Mouse (Mus musculus) ovary, postnatal 14 days (tissue): ENCODE measurements at regions not wholly inside any gene's neighbourhood (a gene's known extent, or its start where the extent isn't known, plus 50 kb on each side); places are given as distances from the start of the nearest gene placed in this dataset.
"Not testable (repeated sequence)": the region's sequence is repeated elsewhere in the genome, so short reads cannot be mapped to it uniquely, and the experiment has no call there.

Experiments used
- DNase-seq: peaks from one replicate; pipeline ENCODE4 v3.0.0; 2022; ENCODE audit warnings: low spot score

DNA sequence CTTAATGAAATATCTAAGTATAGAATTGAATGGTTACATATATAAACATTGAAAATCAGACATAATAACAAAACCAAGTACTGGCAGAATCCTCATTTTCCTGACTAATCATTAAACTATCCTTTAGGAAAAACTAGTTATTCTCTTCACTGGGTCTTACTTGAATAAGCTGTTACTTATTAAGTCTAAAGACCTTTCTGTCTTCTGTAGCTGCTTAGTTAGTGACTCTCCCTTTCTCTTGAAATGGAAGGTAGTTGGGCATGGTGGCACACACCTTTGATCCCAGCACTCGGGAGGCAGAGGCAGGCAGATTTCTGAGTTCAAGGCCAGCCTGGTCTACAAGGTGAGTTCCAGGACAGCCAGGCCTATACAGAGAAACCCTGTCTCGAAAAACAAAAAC, 135.9 kb upstream of the Abcb5 start:
- not testable (repeated sequence) for DNase-seq

DNA sequence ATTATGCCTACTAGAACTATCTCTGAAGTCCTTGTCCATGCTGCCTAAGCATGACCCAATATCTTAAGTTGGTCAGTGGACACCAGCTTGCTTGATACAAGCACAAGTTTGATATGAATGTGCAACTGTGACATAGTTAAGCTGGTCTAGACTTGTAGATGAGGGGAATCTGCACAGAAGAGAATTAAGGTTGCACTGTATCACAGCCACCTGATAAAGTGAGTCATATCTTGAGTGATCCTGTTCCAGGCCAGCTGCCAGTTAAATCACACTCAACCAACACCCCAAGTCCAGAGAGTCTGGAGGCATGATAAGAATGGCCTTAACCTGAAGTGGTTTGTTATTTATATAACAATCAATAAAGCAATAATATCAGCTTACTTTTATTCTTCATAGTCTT, 133.5 kb upstream of the Abcb5 start:
- DNase-seq, result no peak

- no peak for DNase-seq
Measured at GRCm38 (mm10) chr12:119097814-119098213, 131.6 kb upstream of the Abcb5 start.

GRCm38 (mm10) chr12:119094314-119094713, 128.1 kb upstream of the Abcb5 start:
- no peak for DNase-seq

- peak; percentile 3 for DNase-seq
Measured at GRCm38 (mm10) chr12:119093402-119093801, 127.2 kb upstream of the Abcb5 start.

DNA sequence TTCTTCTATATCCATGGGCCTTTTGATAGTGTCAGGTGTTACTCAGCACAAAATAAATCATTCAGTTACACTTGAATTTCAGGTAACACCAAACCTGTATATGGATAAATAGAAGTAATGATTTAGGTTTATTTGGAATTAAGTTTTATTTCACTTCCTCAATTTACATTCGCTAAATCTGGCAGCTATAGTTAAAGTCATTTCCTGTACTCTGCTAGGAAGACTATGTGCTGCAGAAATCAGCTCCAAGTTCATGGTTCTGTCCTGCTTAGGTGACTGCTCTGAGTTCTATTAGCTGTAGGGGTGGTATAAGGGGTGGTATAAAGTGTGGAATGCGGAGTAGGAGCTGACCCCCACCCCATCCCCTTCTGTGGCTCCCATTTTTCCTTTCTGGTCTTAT, 123.1 kb upstream of the Abcb5 start:
- DNase-seq, result no peak

DNA sequence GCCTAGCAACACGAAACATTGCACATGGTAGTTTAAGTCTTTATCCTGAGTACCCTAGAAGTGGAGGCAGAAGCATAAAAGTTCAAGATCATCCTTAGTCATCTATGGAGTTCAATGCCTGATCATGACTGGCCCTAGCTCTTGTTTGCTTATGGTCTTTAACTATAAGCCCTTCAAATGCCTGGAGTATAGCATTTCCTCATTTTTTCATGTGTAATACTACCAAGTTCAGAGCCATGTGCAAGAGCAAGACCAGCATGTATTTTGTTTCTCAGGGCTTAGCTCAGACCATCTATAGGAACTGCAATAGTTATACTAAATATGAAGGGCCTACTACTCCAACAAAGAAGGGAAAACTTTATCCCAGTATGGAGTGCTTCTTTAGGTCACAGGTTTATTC, 122.4 kb upstream of the Abcb5 start:
- DNase-seq, result no peak

DNA sequence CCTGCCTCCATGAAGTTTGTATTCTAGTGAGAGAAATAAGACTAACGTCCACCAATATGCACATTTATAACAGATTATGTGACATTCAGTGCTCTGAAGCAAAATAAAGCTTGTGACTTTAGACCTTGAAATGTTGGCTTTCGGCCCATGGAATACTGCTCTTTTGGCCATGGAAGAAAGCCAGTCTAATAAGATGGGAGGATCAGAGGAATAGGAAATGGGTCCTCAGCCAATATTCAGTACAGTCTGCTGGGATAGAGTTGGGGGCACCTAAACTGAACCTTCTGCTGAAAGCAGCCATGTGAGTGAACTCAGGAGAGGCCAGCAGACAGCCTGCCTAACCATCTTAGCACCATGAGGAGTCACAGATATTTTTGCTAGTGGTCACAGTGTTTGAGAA, 118.6 kb upstream of the Abcb5 start:
- DNase-seq, result peak; percentile 3

DNA sequence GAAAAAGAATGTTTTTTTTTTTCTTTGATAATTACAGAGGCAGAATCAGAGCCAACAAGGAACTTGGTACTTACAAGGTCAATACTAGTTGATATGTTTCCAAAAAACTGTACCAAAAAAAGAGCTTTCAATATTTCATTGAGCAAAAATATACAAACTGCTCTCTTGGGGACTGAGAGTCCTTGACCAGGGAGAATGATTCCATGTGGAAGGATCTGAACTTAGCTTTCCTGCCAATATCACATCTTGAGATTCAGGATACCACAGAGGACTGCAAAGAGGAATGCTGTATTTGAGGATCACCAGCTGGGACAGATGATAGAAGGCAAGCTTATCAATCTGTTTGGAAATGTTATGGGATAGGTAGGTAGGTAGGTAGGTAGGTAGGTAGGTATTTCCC, 116.6 kb upstream of the Abcb5 start:
- no peak for DNase-seq

GRCm38 (mm10) chr12:119075825-119076224, 109.6 kb upstream of the Abcb5 start:
- no peak for DNase-seq

DNA sequence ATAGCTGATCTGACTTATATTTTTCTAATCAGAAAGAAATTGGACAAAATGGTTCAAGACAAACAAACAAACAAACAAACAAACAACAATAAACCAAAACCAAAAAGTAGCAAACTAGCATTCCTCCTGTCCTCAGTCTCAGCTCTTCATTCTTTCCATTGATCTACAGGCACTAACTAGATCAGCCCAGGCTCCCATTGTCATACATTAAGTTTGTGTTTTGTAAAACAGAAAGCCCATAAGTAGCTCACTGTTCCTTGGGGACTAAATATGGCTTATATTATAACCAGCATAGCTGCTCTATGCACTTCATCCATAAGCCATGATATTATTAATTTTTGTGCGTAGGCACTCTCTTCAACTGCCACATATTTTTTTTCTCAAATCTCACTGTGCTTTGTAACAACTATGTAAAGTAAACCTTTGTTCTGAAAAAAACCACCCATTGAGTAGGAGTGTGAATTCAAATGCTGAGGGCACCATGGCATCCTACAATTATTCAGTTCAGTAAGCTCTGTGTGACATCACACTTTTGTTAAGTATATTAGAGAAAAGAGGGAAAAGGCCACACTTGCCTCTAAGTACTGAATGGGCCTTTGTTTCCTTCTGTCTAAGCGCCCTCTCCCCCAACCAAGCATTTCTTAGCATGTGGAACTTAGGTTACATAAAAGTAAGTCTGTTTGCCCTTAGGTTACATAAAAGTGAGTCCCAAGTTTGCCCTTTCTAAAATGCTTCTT, 108.7 kb upstream of the Abcb5 start:
- no peak for DNase-seq

- no peak for DNase-seq
Measured at GRCm38 (mm10) chr12:119074147-119074546, 107.9 kb upstream of the Abcb5 start.

- no peak for DNase-seq
Measured at GRCm38 (mm10) chr12:119070963-119071362, 104.7 kb upstream of the Abcb5 start.

GRCm38 (mm10) chr12:119070446-119070845, 104.2 kb upstream of the Abcb5 start:
- no peak for DNase-seq

- DNase-seq, result no peak
Measured at GRCm38 (mm10) chr12:119069747-119070146, 103.5 kb upstream of the Abcb5 start.

DNA sequence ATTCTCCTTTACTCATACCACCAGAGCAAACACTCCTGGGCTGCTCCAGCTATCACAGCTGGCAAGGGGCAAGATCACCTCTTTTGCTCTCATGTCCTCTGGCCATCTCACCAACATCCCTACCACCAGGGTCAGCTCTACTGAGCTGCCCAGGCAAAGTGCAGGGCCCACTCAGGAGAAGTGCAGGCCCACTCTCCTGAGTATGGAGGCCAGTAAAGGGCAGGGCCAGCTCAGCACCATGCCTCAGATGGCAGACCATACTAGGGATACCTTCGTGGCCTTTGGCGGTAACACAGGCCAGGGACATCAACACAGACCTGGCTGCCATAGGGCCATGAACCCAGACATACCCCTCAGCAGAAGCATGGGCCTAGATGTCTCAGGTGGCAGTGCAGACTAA, 101.9 kb upstream of the Abcb5 start:
- DNase-seq, result no peak

GRCm38 (mm10) chr12:119062931-119063330, 96.7 kb upstream of the Abcb5 start:
- no peak for DNase-seq

DNA sequence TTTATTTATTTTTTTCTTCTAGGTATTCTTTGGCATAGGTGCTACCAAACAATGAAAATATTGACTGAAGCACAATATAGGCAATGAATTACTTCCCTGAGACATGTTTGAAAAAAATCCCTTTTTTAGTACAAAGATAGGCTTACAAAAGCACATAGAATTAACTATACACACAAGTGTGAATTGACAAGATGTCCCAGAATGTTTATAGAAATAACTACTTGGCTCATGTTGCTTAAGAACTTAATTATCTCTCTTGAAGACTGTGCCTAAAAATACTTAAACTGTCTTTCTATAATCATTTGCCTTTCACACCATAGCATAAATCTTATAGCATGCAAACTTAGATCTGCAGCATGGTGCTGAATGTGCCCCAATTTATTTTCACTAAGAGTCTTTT, 96.3 kb upstream of the Abcb5 start:
- DNase-seq, result no peak

DNA sequence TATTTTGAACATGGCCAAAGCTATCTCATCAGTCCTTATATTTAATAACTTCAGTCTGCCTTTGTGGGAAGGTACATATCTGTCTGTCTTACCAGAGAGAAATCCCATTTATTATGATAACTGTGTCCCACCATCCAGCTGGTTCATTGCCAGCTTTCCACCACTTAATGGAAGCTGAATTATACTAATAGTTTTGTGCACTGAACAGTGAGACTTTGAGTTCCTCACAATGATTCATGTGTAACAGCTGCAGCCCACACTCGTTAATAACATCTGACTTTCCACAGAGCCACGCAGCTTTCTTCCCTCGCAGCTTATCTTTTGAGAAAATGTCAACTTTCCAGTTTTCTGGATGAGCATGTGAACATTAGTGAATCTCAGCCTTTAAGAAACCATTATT, 88.3 kb upstream of the Abcb5 start:
- DNase-seq, result peak; percentile 5

DNA sequence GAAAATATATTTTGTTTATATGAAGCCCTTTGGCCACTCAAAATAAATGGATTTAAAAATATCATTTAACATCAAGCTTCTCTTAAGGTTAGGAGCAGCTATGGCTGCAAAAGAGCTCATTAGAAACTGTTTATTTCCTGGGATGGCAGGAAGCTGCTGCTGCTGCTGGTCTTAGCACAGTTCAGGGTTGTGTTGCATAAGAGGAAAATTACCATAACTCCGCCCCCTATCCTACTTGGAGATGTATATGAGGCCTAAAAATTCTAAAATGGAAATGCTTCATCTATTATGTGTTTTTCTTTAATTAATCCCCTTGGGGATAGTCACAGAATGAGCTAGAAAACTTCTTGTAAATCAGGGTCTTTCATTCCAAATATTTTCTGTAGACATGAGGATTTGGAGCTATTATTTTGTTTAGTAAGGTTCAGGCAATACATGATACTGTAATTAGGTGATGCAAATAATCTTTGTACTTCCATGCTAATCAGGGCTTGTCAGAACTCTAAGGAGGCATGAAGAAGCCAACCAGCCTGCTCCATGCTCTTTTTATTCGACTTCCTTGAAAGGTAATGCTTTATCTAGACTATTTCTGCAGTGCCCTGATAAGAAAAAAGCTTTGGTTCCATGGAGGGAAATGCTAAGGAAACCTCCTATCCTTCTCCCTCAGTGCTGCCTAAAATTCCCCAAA, 85.6 kb upstream of the Abcb5 start:
- no peak for DNase-seq

- no peak for DNase-seq
Measured at GRCm38 (mm10) chr12:119038306-119038705, 72.1 kb upstream of the Abcb5 start.

DNA sequence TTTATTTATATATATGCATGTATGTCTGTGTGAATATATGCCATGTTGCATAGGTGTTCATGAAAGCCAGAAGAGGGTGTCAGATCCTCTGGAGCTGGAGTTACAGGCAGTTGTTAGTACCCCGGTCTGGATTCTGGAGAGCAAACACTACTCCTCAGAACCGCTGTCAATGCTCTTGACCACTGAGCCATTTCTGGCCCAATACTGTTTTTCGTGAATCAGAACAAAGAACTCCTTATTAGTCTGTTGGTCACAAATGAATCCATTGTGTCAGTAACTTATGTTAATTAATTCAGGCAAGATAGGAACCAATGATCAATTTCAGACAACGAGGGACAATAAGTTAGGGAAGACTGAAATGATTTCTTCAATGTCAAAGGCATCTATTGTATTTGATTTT, 68.6 kb upstream of the Abcb5 start:
- DNase-seq, result no peak

GRCm38 (mm10) chr12:119028711-119029110, 62.5 kb upstream of the Abcb5 start:
- no peak for DNase-seq

DNA sequence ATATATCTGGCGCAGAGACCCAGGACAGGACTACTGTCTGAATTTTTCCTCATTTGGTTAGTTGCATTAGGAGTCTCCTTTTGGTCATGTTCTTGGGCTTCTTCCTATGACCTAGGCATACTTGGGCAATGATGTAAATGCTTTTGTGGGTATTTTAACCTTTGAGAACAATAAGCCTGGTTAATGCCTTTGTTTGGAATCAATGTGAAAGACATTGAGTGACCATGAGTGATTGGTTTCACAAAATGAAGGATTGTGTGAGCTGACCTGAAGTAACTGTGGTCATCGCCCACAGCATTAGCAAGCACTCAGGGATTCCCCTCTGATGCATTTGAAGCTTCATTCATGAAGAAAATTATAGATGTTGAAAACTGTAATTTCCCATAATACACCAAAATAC, 61.9 kb upstream of the Abcb5 start:
- DNase-seq, result no peak
